Mouse (Mus musculus): ENCODE measurements around the gene Cdv3.
"Not testable (repeated sequence)": the region's sequence is repeated elsewhere in the genome, so short reads cannot be mapped to it uniquely, and the experiment has no call there.

Cdv3 gene

GRCm38 (mm10) chr9:103372271-103373010, 6.8 kb upstream of the Cdv3 start:
- no peak for DNase-seq (ENCODE audit: low spot score in 2 of 2)

- DNase-seq (ENCODE audit: low spot score in 2 of 2): no peak
These were observed 4.3 kb upstream of the Cdv3 start for GRCm38 (mm10) chr9:103369951-103370350.

- DNase-seq (ENCODE audit: low spot score in 2 of 2): no peak
These were observed 716 bp upstream of the Cdv3 start for GRCm38 (mm10) chr9:103366356-103366755.

GRCm38 (mm10) chr9:103364601-103365289, 895 bp downstream of the Cdv3 start:
- peak; percentile 16 to 39 for DNase-seq (ENCODE audit: low spot score in 2 of 2)

GRCm38 (mm10) chr9:103363730-103364417, 1.8 kb downstream of the Cdv3 start:
- no peak for DNase-seq (ENCODE audit: low spot score in 2 of 2)

- no peak for DNase-seq (ENCODE audit: low spot score in 2 of 2)
These were observed 2.6 kb downstream of the Cdv3 start for GRCm38 (mm10) chr9:103363088-103363487.

- no peak for DNase-seq (ENCODE audit: low spot score in 2 of 2)
These were observed 5.0 kb downstream of the Cdv3 start for GRCm38 (mm10) chr9:103360642-103361041.

GRCm38 (mm10) chr9:103358545-103358944, 7.1 kb downstream of the Cdv3 start:
- DNase-seq (ENCODE audit: low spot score in 2 of 2): no peak

GRCm38 (mm10) chr9:103357893-103358292, 7.7 kb downstream of the Cdv3 start:
- DNase-seq (ENCODE audit: low spot score in 2 of 2): no peak

GRCm38 (mm10) chr9:103353500-103354260, 12.0 kb downstream of the Cdv3 start:
- DNase-seq (ENCODE audit: low spot score in 2 of 2): not testable (repeated sequence)

- DNase-seq (ENCODE audit: low spot score in 2 of 2): no peak
These were observed 16.8 kb downstream of the Cdv3 start for GRCm38 (mm10) chr9:103348791-103349190.

- DNase-seq (ENCODE audit: low spot score in 2 of 2): no peak
These were observed 17.6 kb downstream of the Cdv3 start for GRCm38 (mm10) chr9:103347996-103348490.

GRCm38 (mm10) chr9:103347045-103347444, 18.6 kb downstream of the Cdv3 start:
- no peak for DNase-seq (ENCODE audit: low spot score in 2 of 2)

GRCm38 (mm10) chr9:103336912-103337311, 28.7 kb downstream of the Cdv3 start:
- DNase-seq (ENCODE audit: low spot score in 2 of 2): no peak

- DNase-seq (ENCODE audit: low spot score in 2 of 2): no peak
These were observed 33.0 kb downstream of the Cdv3 start for GRCm38 (mm10) chr9:103332663-103333062.

- no peak for DNase-seq (ENCODE audit: low spot score in 2 of 2)
These were observed 39.2 kb downstream of the Cdv3 start for GRCm38 (mm10) chr9:103326449-103326848.

- DNase-seq (ENCODE audit: low spot score in 2 of 2): no peak
These were observed 41.0 kb downstream of the Cdv3 start for GRCm38 (mm10) chr9:103324678-103325077.

- no peak for DNase-seq (ENCODE audit: low spot score in 2 of 2)
These were observed 55.8 kb downstream of the Cdv3 start for GRCm38 (mm10) chr9:103309832-103310231.

- DNase-seq (ENCODE audit: low spot score in 2 of 2): no peak
These were observed 60.2 kb downstream of the Cdv3 start for GRCm38 (mm10) chr9:103305332-103306041.

GRCm38 (mm10) chr9:103304927-103305326, 60.7 kb downstream of the Cdv3 start, which contains the start of the genes 1300017J02Rik and Topbp1:
TSS of gene 1300017J02Rik (minus strand) at chr9:103305082.
TSS of gene Topbp1 (plus strand) at chr9:103305215.
- DNase-seq (ENCODE audit: low spot score in 2 of 2): peak; percentile 67 to 84
